Mouse (Mus musculus) liver (tissue): ENCODE data around the gene Rap2c.

Experiments used
- DNase-seq: peaks from one replicate; pipeline ENCODE4 v3.0.0-alpha.2; 2020; ENCODE audit warnings: mixed read lengths

Gene Rap2c

GRCm38 (mm10) chrX:50968157-50968932 lies 49.5 kb downstream of the Rap2c start:
- DNase-seq, result no peak

GRCm38 (mm10) chrX:50965157-50965556 lies 52.7 kb downstream of the Rap2c start:
- no peak for DNase-seq

- DNase-seq, result no peak
Observed at GRCm38 (mm10) chrX:50962955-50963354, 54.9 kb downstream of the Rap2c start.
